Comparison of ENCODE assay signal across 8 mouse cellular contexts in the genomic region with DNA sequence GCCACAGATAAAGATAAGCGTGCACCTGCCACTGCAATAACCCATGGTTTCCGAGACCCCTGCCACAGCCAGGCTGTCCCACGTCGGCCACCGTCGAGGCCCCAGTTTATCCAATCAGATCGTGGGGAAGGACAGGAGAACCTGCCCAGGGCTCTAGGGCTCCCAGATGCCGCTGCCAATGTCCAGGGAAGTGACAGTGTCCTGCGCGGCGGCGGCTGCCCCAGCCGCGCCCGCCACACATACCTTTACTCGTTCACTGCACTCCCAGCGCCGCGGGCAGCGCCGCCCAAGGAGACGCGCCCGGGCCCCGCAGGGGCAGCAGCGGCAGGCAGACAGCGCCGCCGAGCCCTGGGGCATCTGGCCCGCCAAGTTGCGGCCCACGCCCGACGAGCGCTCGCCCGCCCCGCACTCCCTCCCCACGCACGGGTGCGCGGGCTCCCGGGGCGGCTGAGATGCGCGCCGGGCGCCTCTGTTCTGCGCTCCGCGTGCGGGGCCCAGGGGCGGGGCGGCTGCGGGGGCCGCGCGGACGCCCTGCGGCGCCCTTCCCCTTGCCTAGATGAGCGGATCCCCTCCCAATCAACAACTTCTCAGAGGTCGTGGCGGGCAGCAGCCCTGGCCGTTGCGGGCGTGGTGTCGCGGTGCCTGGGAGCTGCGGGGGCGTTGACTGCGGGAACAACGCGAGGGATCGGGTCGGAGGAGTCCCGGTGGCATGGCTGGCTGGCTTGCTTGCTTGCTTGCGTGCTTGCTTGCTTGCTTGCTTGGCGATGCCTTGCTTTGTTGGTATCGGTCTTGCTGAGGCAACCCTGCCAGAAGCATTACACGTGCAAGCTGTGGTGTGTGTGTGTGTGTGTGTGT. TPM values are rescaled to one million over a fixed set of nuclear protein-coding genes. Genes with fewer than 3 reads are reported as not detected.
DNase-seq lines count a peak whose midpoint lies in the region; ATAC-seq lines count a peak whose summit lies in the region.

A gene (minus strand): TSS at position 811 of the 855 bp plus-strand sequence.

- ATAC-seq in frontal cortex, adult (ENCODE audit: low TSS enrichment) = peak; percentile 72
- ATAC-seq in megakaryocyte progenitor cell, adult 5-6 weeks (replicated peaks; ENCODE audit: poor library complexity) = peak; percentile 23; the same call in 1 of the 2 replicates
- ATAC-seq in erythroblast, adult 5-6 weeks (replicated peaks; ENCODE audit: low FRiP score, poor library complexity, severe bottlenecking) = no peak

- under 1% methylated on average over 75 of the region's 81 CpGs for WGBS in hindbrain, embryonic 10.5 days

- peak within 1 kb of the TSS; percentile 88 for H3K27ac ChIP-seq in hindbrain, embryonic 10.5 days

- peak within 1 kb of the TSS; percentile 83 for H3K4me3 ChIP-seq in hindbrain, embryonic 10.5 days

- H3K36me3 ChIP-seq in hindbrain, embryonic 10.5 days = no peaks in the 10 kb centered on the region

- H3K27me3 ChIP-seq in hindbrain, embryonic 10.5 days (ENCODE audit: insufficient read depth, poor library complexity, severe bottlenecking) = peaks cover 8% of the 10 kb centered on the region; the same call in 1 of the 2 replicates

- peaks cover 9% of the 10 kb centered on the region for H3K4me1 ChIP-seq in hindbrain, embryonic 10.5 days (replicated peaks)

- H3K9me3 ChIP-seq in hindbrain, embryonic 10.5 days = no peaks in the 10 kb centered on the region

- DNase-seq in Muller cell, postnatal 12 days (ENCODE audit: inconsistent ontology term) = peak; percentile 69
- DNase-seq in cerebellum, adult 8-10 months = peak; percentile 14
- peak; percentile 84 for DNase-seq in hindbrain, embryonic 10.5 days (ENCODE audit: low spot score)
- peak; percentile 63 to 69 for DNase-seq in layer of hippocampus, postnatal 14 days (ENCODE audit: low spot score in 2 of 2)
- DNase-seq in right cerebral cortex, postnatal 36 days (ENCODE audit: low spot score in 2 of 2) = peak; percentile 50 to 65

RNA-seq across cellular contexts. Expression of the gene that starts here (rescaled TPM):
- polyA plus RNA-seq in hindbrain, embryonic 10.5 days (2016; fragmentation: Nextera tagmentation; extraction: Ambion mirVana) = 0.65 and 0.73 TPM in 2 replicates
- 10 to 100 TPM; 27.7 to 30.0 TPM for total RNA-seq in layer of hippocampus, postnatal 14 days (2021)
- total RNA-seq in megakaryocyte progenitor cell, adult 5-6 weeks (2015) = not detected in 2 replicates
- not detected in 2 replicates for total RNA-seq in megakaryocyte progenitor cell, adult 5-6 weeks (2017)
- total RNA-seq in erythroblast, adult 5-6 weeks (2015; ENCODE audit: low replicate concordance) = not detected in 2 replicates
- total RNA-seq in erythroblast, adult 5-6 weeks (2017; ENCODE audit: low replicate concordance) = not detected in 2 replicates

Comparison
In these comparisons a context has a peak if more than half of its experiments do, and no peak if none do; other contexts are left out.
1. RNA of the gene that starts here (total RNA-seq): 27.7 to 30.0 TPM in layer of hippocampus, postnatal 14 days; not detected in megakaryocyte progenitor cell, adult 5-6 weeks and not detected in erythroblast, adult 5-6 weeks; every median in the first group is over 10 times any median in the second.
2. Peak in DNase-seq, H3K4me3 ChIP-seq and H3K27ac ChIP-seq in hindbrain, embryonic 10.5 days; RNA of the gene not detected or under 1 TPM.
3. Peak in ATAC-seq in megakaryocyte progenitor cell, adult 5-6 weeks; RNA of the gene not detected or under 1 TPM.
4. DNase-seq: peak in every context shown above with its lines; median percentile 84 in hindbrain, embryonic 10.5 days; 69 in Muller cell, postnatal 12 days; 66 in layer of hippocampus, postnatal 14 days; 58 in right cerebral cortex, postnatal 36 days; 14 in cerebellum, adult 8-10 months.